Mouse (Mus musculus) activated CD4-positive, CD25-positive, alpha-beta regulatory T cell, adult 4 months (primary cell): Measurements from ENCODE around the gene Eml1. TPM values are rescaled to one million over a fixed set of nuclear protein-coding genes. Genes with fewer than 3 reads are reported as not detected.

ENCODE experiments used
- ATAC-seq: one replicate; pipeline ENCODE4 v1.8.0; 2017
- polyA plus RNA-seq, 2 experiments: library from polyadenylated mRNA; unstranded; fragments of 100-300 nt; shearing (Covaris generic); gene quantifications; one replicate each; pipeline ENCODE4 v1.2.1; 2017

The Eml1 gene
- polyA plus RNA-seq, 2 experiments from 2014 or later = 0.38 TPM; not detected in 1

DNA sequence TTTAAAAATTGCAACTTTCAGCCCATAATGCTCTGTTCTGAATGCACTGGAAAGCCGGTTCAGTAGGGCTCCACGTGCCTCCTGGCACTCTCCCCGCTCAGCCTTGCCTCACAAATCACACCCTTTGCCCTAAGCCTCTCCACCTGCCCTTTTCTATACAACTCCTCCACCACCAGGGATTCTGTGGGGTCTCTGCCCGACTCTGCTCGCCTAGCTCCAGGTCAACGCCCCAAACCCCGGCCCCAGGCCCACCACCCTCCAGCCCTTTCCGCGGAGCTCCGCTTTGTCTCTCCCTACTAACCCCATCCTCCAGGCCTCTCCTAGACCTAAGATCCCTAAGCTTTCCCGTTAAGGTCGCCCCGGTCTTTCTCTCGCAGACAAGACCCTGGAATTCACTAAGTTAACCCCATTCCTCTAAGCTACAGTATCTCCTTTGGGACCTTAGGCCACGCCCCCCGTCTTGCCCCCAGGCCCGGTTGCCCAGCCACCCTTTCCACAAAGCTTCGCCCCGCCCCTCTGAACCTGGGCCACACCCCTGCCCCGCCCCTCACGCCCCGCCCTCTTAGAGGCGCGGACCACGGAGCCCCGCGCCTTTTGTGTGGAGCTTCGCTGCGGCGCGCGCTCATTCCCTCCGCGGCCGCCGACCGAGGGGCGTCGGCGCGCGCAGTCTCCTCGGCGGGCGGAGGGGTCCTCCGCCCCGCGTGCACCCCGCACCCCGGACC, 183.5 kb downstream of the Eml1 start, which contains the start of gene Evl:
TSS of gene Evl (plus strand) at position 601 of the 722 bp plus-strand sequence.
- ATAC-seq = no peak

DNA sequence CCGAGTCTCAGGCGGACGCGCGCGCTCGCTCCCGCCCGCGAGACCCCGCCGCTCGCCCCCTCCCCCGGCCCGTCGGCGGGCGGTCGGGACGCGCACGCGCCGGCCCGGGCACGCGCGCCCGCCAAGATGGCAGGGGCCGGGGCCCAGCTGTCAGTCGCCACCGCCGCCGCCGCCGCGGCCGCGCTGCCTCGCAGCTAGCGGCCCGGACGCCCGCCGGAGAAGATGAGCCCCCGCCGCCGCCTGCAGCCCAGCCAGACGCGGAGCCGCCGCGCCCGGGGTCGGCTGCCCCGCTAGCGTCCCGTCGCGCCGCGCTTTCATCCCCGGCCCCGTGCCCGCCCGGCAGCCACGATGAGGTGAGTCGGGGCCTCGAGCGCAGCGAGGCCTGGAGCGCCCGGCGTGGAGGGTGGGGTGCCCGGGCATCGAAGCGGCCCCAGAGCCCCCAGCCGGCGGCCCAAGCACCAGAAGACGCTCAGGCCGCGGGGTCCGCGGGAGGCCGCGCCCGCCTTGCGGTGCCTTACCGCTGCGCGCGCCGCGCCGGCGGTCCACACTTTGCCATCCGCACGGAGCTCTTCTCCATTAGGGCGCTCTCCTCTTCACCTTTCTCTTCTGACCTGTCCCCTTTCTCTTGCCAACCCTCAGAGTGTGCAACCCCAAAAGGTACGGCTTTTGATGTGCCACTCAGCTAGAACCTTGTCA, 184.3 kb downstream of the Eml1 start:
- no peak for ATAC-seq

- no peak for ATAC-seq
These were observed 187.4 kb downstream of the Eml1 start for GRCm38 (mm10) chr12:108558194-108558593.

DNA sequence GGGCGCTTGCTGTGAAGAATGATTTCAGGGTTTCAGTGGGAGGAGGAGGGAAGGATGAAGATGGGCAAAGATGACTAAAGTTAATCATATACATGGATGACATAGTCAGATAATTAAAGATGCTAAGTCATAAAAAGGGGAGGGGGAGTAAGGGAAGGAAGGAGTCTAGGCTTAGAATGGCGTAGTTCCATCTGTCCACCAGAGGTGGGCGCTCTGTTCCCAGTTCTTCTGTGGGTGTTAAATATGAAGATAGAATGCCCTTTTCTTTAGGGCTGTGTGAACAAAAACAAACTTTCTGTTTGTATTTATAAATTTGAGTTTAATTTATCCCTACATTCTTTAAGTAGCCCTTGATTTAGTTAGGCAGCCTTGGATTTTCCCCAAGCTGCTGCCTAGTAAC, 192.5 kb downstream of the Eml1 start:
- ATAC-seq = no peak

DNA sequence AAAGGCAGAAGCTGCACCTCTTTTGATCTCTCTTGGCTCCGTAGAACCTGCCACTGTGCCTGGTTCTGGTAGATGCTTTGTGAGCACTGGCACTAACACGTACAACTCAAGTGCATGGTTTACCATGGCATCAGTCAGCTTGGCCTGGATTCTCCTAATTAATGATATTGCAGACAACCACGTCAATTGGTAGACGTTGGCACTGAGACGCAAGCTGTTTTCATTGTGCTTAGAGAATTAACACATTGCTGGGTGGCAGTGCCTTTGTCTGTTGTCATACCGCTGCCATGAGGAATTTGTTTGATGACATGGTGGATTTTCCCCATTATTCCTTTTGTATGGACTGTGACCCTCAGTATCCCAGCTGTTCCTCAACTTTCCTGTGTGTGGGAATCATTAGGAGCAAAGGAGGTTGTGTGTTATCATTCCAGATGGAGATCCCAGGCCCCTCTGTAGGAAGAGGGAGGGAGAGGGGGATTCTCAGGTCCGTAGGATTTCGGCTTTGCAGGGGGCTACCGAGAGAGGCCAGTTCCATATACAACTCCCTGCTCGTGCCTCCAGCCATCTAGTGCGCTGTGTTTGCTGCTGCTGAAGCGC, 194.3 kb downstream of the Eml1 start:
- no peak for ATAC-seq

GRCm38 (mm10) chr12:108579156-108579871, 208.6 kb downstream of the Eml1 start:
- no peak for ATAC-seq

DNA sequence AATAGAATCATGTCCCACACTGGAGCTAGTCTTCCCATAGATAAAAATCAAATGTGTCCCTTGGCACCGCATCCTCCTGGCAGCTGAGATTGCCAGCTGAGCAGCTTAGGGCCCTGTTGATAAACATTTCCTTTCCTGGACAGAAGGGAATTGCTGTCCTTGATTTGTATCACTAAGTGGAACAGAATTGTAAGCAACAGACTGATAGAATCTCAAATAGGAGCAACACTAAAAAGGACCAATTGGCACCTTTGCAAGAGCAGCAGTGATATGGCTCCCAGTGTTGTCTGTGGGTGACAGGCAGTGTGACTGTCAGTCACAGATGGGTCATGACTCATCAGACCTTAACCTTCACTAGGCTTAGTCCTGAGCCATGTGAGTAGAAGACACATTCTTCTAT, 213.0 kb downstream of the Eml1 start:
- no peak for ATAC-seq

Other genes starting within 250 kb of the Eml1 start
- 10 to 100 TPM; 28.1 to 29.3 TPM for gene Setd3, start 191.6 kb upstream of the Eml1 start, polyA plus RNA-seq
- 1 to 10 TPM; 4.7 to 6.6 TPM for gene Ccnk, start 191.4 kb upstream of the Eml1 start, polyA plus RNA-seq
- gene Ccdc85c, start 95.5 kb upstream of the Eml1 start, polyA plus RNA-seq = under 1 TPM; 0.25 to 0.42 TPM
- gene Hhipl1, start 64.7 kb upstream of the Eml1 start, polyA plus RNA-seq = under 1 TPM in 1 of 2 experiments, not detected in 1; 0.08 TPM
- not detected for gene Cyp46a1, start 36.6 kb upstream of the Eml1 start, polyA plus RNA-seq
- gene Evl, start 183.8 kb downstream of the Eml1 start, polyA plus RNA-seq = 100 to 1,000 TPM; 212 to 251 TPM